Mouse (Mus musculus): Measurements from ENCODE around the gene Olig2. TPM values are rescaled to one million over a fixed set of nuclear protein-coding genes. Genes with fewer than 3 reads are reported as not detected.

Olig2 gene
- polyA plus RNA-seq, 1 experiment = not detected

DNA sequence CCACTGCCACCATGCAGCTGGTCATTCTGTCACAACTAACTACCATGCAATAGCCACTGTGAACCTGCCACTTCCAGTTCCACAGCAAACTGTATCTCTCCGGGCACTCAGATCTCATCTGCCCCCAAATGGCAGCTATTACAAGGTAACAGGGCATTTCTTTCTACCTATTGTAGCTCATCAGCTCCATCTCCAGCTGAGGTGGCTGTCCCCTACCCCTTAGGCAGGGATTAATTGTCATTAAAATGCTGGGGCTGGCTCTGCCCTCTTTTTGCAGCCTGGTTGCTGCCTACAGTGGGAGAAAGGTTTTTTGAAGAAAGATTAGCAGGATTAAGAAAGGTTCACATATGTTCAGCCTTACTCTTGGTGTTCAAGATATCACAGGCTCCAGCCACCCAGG is 18.9 kb upstream of the Olig2 start:
- H3K27ac ChIP-seq (ENCODE audit: insufficient read depth, low read depth, low read length) = no peak overlapping the region
- no peak overlapping the region for H3K4me3 ChIP-seq (ENCODE audit: insufficient read depth, low read length)
- H3K4me1 ChIP-seq (ENCODE audit: control insufficient read depth, insufficient read depth, low read length) = no peaks in the 10 kb centered on the region
- no peak for TF ChIP-seq CTCF (IDR thresholded peaks at IDR 0.05; ENCODE audit: low read depth, low read length)
- no peak for TF ChIP-seq POLR2A (IDR thresholded peaks at IDR 0.05; ENCODE audit: borderline replicate concordance, low read depth, low read length)

DNA sequence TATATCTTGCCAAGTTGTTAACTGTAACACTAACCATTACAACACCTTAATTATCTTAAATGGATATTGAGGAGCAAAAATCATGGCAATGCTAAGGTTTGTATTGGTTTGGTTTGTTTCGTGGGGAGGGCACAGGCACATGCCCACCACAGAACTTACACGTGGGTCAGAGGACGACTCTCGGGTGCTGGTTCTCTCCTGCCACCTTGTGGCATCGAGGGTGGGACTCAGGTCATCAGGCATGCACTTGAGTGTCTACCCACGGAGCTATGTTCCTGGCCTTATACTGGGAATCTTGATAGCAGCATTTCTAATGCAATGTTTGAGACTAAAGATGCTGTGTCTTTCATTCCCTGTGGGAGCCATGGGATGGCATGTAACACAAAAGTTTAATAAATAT is 8.2 kb upstream of the Olig2 start:
- TF ChIP-seq CTCF (IDR thresholded peaks at IDR 0.05; ENCODE audit: low read depth, low read length) (no peak), POLR2A (IDR thresholded peaks at IDR 0.05; ENCODE audit: borderline replicate concordance, low read depth, low read length) (no peak)
- Histone ChIP-seq H3K4me1 (ENCODE audit: control insufficient read depth, insufficient read depth, low read length) (no peaks in the 10 kb centered on the region), H3K27ac (ENCODE audit: insufficient read depth, low read depth, low read length) (no peak overlapping the region), H3K4me3 (ENCODE audit: insufficient read depth, low read length) (no peak overlapping the region)

DNA sequence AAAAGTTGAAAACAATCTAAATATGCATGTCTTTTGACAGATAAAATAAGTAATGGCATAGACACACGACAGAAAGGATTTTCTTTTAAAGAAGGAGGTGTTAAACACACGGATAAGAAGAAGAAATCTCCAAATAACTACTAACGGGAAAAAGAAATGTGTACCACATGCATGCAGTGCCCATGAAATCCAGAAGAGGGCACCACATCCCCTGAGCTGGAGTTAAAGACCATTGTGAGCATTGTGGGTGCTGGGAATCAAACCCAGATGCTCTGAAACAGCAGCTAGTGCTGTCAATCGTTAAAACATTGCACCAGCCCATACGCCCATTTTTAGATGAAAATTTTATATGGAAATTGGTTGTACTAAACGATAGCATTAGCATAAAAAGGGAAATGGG is 7.3 kb upstream of the Olig2 start:
- TF ChIP-seq POLR2A (IDR thresholded peaks at IDR 0.05; ENCODE audit: borderline replicate concordance, low read depth, low read length) (no peak), CTCF (IDR thresholded peaks at IDR 0.05; ENCODE audit: low read depth, low read length) (no peak; the same call in 1 of the 2 replicates)
- Histone ChIP-seq H3K4me3 (ENCODE audit: insufficient read depth, low read length) (no peak overlapping the region), H3K4me1 (ENCODE audit: control insufficient read depth, insufficient read depth, low read length) (no peaks in the 10 kb centered on the region), H3K27ac (ENCODE audit: insufficient read depth, low read depth, low read length) (no peak overlapping the region)

DNA sequence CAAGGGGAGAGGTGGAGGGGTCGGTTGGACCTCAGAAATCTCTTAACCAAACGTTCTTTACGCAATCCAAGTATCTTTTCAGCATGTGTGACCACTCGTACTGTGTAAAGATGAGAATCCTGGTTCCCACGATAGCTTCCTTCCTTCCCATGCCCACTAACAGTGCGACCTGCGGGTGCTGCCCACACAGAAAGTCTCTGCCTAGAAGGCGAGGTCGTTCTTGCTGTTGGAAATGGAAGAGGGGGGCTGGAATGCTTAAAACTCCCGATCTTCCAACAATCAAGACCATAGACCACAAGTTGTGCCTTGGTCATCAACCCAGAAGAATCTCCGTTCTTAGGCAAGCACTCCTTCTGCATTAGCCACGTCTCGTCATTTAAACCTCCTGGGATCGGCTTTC is 6.0 kb upstream of the Olig2 start:
- H3K4me3 ChIP-seq (ENCODE audit: insufficient read depth, low read length) = no peak overlapping the region
- no peak overlapping the region for H3K27ac ChIP-seq (ENCODE audit: insufficient read depth, low read depth, low read length)
- no peak for TF ChIP-seq POLR2A (IDR thresholded peaks at IDR 0.05; ENCODE audit: borderline replicate concordance, low read depth, low read length)
- no peak for TF ChIP-seq CTCF (IDR thresholded peaks at IDR 0.05; ENCODE audit: low read depth, low read length)
- no peaks in the 10 kb centered on the region for H3K4me1 ChIP-seq (ENCODE audit: control insufficient read depth, insufficient read depth, low read length)

DNA sequence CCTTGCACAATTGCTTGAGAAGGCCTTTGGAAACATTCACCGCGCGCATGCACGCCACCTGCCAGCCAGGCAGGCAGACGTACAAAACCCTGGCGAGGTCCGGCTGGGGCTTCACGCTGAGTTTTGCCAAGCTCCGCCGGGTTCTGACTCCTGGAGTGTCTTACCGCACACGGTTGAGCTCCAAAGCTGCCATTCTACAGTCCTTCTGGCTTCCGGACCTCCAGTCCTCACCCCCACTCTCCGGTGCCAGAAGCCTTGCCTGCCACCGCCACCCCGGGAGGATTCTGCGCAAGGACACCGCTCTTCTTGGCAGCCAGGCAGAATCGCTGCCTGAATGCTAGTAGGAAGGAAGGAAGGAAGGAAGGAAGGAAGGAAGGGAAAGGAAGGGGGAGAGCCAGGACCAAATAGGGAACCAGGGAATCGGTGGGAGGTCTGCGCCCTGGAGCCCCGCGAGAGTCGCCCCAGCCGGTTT is 3.0 kb upstream of the Olig2 start:
- TF ChIP-seq POLR2A (IDR thresholded peaks at IDR 0.05; ENCODE audit: borderline replicate concordance, low read depth, low read length) (no peak), CTCF (IDR thresholded peaks at IDR 0.05; ENCODE audit: low read depth, low read length) (no peak)
- Histone ChIP-seq H3K4me3 (ENCODE audit: insufficient read depth, low read length) (no peak overlapping the region), H3K4me1 (ENCODE audit: control insufficient read depth, insufficient read depth, low read length) (no peaks in the 10 kb centered on the region), H3K27ac (ENCODE audit: insufficient read depth, low read depth, low read length) (no peak overlapping the region)

DNA sequence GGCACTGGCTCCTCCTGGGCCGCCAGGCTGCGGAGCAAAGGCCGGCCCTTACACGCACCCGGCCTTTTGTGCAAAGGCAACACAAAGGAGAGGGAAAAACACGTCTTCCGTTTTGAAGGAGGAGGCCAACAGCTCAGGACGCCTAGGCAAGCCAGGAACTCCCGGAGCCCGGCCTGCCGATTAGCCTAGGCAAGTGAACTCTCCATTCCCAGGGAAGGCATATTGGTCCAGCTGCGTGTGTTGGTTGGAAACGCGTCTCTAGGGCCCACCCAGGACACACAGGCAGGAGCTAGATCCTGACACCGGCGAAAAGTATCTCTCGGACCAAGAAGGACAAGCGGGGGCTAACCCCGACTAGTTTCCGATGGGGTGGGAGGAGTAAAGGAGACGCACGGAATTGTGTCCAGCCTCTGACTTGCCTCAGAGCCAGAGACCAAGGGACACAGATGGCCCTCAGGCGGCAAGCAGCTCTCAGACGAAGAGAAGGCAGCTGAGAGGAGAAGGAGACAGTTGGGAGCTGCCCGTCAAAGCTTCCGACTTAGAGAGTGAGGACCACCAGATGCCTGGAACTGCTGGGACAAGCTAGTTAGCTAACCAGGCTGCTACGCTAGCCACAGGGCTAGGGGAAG is 2.5 kb upstream of the Olig2 start:
- no peaks in the 10 kb centered on the region for H3K4me1 ChIP-seq (ENCODE audit: control insufficient read depth, insufficient read depth, low read length)
- H3K27ac ChIP-seq (ENCODE audit: insufficient read depth, low read depth, low read length) = no peak overlapping the region
- TF ChIP-seq CTCF (IDR thresholded peaks at IDR 0.05; ENCODE audit: low read depth, low read length) = no peak
- TF ChIP-seq POLR2A (IDR thresholded peaks at IDR 0.05; ENCODE audit: borderline replicate concordance, low read depth, low read length) = no peak
- no peak overlapping the region for H3K4me3 ChIP-seq (ENCODE audit: insufficient read depth, low read length)

DNA sequence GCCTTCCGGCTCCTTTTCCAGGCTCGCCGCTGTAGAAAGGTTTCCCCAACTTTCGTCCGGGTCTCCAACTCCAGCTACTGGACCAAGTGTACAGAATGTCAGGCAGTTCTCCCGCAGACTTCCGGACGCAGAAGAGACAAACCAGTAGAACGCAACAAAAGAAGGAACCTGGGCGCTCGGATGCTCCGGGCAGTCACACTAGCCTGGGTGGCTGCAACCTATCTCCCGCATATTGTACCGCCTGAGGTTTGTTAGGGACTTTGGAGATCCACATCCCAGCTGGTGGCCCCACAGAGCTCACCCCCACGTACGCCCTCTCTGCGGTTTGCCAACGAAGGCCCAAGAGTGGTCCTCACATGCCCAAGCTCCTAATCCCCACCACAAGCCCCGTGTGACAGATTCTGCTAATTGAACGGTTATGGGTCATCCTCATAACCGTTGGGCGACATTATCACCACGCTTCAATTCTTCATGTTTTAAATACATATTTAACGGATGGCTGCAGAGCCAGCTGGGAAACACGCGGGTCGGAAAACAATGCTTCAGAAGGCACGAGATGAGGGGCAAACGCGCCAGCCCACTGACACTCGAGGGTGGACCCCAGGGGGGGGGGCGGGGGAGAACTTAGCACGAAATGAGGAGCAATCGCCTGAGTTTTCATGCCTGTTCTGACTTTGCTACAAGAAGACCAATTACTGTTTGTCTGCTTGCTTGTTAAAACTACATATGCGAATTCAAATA is 1.8 kb upstream of the Olig2 start:
- TF ChIP-seq CTCF (IDR thresholded peaks at IDR 0.05; ENCODE audit: low read depth, low read length) (no peak), POLR2A (IDR thresholded peaks at IDR 0.05; ENCODE audit: borderline replicate concordance, low read depth, low read length) (no peak)
- Histone ChIP-seq H3K4me3 (ENCODE audit: insufficient read depth, low read length) (no peak overlapping the region), H3K4me1 (ENCODE audit: control insufficient read depth, insufficient read depth, low read length) (no peaks in the 10 kb centered on the region), H3K27ac (ENCODE audit: insufficient read depth, low read depth, low read length) (no peak overlapping the region)

DNA sequence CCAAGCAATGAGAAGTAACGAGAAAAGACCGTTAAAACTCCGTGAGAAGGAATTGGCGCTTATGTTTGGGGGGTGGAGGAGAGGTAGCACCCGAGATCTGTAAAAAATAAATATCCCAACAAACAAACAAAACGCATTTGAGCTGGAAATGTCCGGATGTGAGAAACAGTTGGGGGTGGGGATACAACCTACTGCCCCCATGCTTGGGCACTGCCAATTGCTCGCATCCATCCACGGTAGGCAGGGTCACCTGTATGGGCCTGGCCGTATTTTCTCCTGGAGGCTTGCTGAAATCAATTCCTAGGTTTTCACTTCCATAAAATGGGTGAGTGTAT is 1.2 kb upstream of the Olig2 start:
- Histone ChIP-seq H3K4me1 (ENCODE audit: control insufficient read depth, insufficient read depth, low read length) (no peaks in the 10 kb centered on the region), H3K4me3 (ENCODE audit: insufficient read depth, low read length) (no peak overlapping the region)
- TF ChIP-seq POLR2A (IDR thresholded peaks at IDR 0.05; ENCODE audit: borderline replicate concordance, low read depth, low read length) (no peak), CTCF (IDR thresholded peaks at IDR 0.05; ENCODE audit: low read depth, low read length) (no peak)

DNA sequence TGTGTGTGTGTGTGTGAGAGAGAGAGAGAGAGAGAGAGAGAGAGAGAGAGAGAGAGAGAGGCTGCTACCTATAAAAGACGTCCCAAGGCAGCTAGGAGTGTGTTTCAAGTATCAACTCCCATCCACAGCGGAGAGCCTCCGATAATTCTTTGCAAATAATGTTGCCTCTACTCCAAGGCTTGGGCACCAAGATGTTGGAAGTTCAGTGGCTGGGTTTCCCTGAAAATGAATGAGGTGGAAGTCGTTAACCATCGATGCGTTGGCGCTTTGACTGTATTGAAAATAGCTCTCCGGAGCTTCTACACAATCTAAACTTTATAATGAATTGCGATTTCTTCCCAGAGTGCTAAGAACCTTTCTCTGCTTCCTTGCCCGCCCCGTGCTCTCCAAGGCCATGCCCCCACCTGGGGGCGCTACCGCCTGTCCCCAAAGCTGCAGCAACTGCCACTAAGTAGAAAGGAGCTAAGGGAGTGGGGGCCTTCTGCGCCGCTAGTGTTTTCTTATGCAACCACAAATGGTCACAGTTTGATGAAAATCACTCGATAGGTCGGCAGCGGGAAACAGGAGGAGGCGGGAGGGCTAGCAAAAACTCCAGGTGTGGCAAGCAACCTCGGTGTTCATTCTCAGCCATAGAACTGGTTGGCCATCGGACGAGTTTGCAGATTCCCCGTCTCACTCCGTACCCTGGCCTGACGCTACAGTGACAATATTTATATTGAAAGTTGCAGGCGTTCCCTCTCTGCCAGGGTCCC is 600 bp upstream of the Olig2 start:
- Histone ChIP-seq H3K27ac (ENCODE audit: insufficient read depth, low read depth, low read length) (no peak overlapping the region), H3K4me1 (ENCODE audit: control insufficient read depth, insufficient read depth, low read length) (no peaks in the 10 kb centered on the region), H3K4me3 (ENCODE audit: insufficient read depth, low read length) (no peak overlapping the region)
- TF ChIP-seq CTCF (IDR thresholded peaks at IDR 0.05; ENCODE audit: low read depth, low read length) (no peak), POLR2A (IDR thresholded peaks at IDR 0.05; ENCODE audit: borderline replicate concordance, low read depth, low read length) (no peak)

More for the DNA sequence above, 1.2 kb upstream of the Olig2 start:
- no peak overlapping the region for H3K27ac ChIP-seq (ENCODE audit: insufficient read depth, low read depth, low read length)

All from bone marrow macrophage, adult 2 months (primary cell).